Mouse (Mus musculus) intestine, embryonic 16.5 days (tissue): ENCODE data around the gene D130043K22Rik. TPM values are rescaled to one million over a fixed set of nuclear protein-coding genes. Genes with fewer than 3 reads are reported as not detected.

Experiments
- ATAC-seq: fragments of 200-750 bp; cut with Nextera tagmentation; 2 replicates; pipeline ENCODE4 v1.8.0; 2017; ENCODE audit warnings: moderate TSS enrichment, moderate library complexity
- H3K27ac ChIP-seq: fragments of 300-500 bp; sonication (generic); 2 replicates; pipeline ENCODE4 v1.5.1; 2014; ENCODE audit warnings: mild to moderate bottlenecking, low read length
- H3K27me3 ChIP-seq: fragments of 300-500 bp; sonication (generic); replicated peaks from 2 replicates; pipeline ENCODE4 v1.6.1; 2014; ENCODE audit warnings: low read length, control low read depth, mixed read lengths; ENCODE audit not compliant: control insufficient read depth, insufficient read depth
- H3K36me3 ChIP-seq: fragments of 300-500 bp; sonication (generic); 2 replicates; pipeline ENCODE4 v1.6.1; 2014; ENCODE audit warnings: low read length, control low read depth; ENCODE audit not compliant: control insufficient read depth, insufficient read depth
- H3K4me1 ChIP-seq: fragments of 300-500 bp; sonication (generic); 2 replicates; pipeline ENCODE4 v1.6.1; 2014; ENCODE audit warnings: low read length, control low read depth, mixed read lengths; ENCODE audit not compliant: control insufficient read depth, insufficient read depth
- H3K4me2 ChIP-seq: fragments of 300-500 bp; sonication (generic); 2 replicates; pipeline ENCODE4 v1.6.1; 2014; ENCODE audit warnings: low read depth, low read length, control low read depth
- H3K4me3 ChIP-seq: fragments of 300-500 bp; sonication (generic); 2 replicates; pipeline ENCODE4 v1.5.1; 2014; ENCODE audit warnings: mild to moderate bottlenecking, low read length
- H3K9ac ChIP-seq: fragments of 300-500 bp; sonication (generic); 2 replicates; pipeline ENCODE4 v1.6.1; 2014; ENCODE audit warnings: low read depth, low read length
- H3K9me3 ChIP-seq: fragments of 300-500 bp; sonication (generic); 2 replicates; pipeline ENCODE4 v1.6.1; 2016; ENCODE audit warnings: low read length, control low read depth; ENCODE audit not compliant: control insufficient read depth
- WGBS: fragments of 180-500 bp; shearing (Covaris S2); extraction: QIAGEN DNeasy Blood & Tissue Kit; methylation state at CpG from one replicate; pipeline ENCODE4 v1.1.7; 2014; 5-methylcytosine and 5-hydroxymethylcytosine counted together
- polyA plus RNA-seq: library from polyadenylated mRNA; unstranded; fragments of >200 nt; fragmentation: Nextera tagmentation; extraction: Ambion mirVana; gene quantifications from 2 replicates; pipeline ENCODE4 v1.2.1, GENCODE M21; 2015

Gene D130043K22Rik
- polyA plus RNA-seq, 1 experiment from 2014 or later = 2.1 TPM

- Histone ChIP-seq H3K4me3 (no peak overlapping the region), H3K27ac (peak overlapping the region; percentile 2; the same call in 1 of the 2 replicates), H3K9me3 (no peaks in the 10 kb centered on the region), H3K9ac (no peak overlapping the region), H3K4me1 (peaks cover 7% of the 10 kb centered on the region; the same call in 1 of the 2 replicates), H3K36me3 (no peaks in the 10 kb centered on the region), H3K4me2 (no peak overlapping the region), H3K27me3 (no peaks in the 10 kb centered on the region)
- ATAC-seq = peak; percentile 24
- WGBS = 63% methylated on average over 3 of the region's 3 CpGs
Measured at GRCm38 (mm10) chr13:24852570-24852969, 7.6 kb downstream of the D130043K22Rik start.

- H3K27me3 ChIP-seq = no peaks in the 10 kb centered on the region
- no peaks in the 10 kb centered on the region for H3K36me3 ChIP-seq
- no peaks in the 10 kb centered on the region for H3K9me3 ChIP-seq
- H3K4me2 ChIP-seq = no peak overlapping the region
- peaks cover 24% of the 10 kb centered on the region for H3K4me1 ChIP-seq
- no peak overlapping the region for H3K9ac ChIP-seq
- ATAC-seq = peak; percentile 64
- H3K4me3 ChIP-seq = no peak overlapping the region
- no peak overlapping the region for H3K27ac ChIP-seq
Measured at GRCm38 (mm10) chr13:24859115-24859514, 14.2 kb downstream of the D130043K22Rik start.

DNA sequence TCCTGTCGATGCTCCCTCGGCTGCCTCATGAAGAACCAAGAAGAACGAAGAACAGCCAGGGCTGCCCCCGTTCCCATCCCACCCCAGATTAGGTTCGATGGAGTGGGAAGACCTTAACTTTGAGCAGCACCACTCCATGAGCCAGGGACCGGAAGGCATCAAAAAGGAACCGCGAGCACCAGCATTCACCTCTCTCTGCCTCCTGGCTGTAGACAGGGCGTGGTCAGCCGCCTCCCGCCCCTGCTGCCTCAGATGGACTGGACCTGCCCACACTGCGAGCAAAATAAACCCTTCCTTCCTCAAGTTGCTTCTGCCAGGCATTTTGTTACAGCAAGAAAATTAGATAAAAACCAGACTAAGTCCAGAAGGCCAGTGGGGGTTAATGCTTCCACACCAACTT, 16.1 kb downstream of the D130043K22Rik start:
- H3K27ac ChIP-seq = peak overlapping the region; percentile 73
- no peaks in the 10 kb centered on the region for H3K36me3 ChIP-seq
- H3K4me3 ChIP-seq = no peak overlapping the region
- H3K27me3 ChIP-seq = no peaks in the 10 kb centered on the region
- H3K9ac ChIP-seq = no peak overlapping the region
- peak; percentile 55 for ATAC-seq
- H3K9me3 ChIP-seq = no peaks in the 10 kb centered on the region
- H3K4me2 ChIP-seq = no peak overlapping the region
- 65% methylated on average over 12 of the region's 12 CpGs for WGBS
- H3K4me1 ChIP-seq = peaks cover 24% of the 10 kb centered on the region

DNA sequence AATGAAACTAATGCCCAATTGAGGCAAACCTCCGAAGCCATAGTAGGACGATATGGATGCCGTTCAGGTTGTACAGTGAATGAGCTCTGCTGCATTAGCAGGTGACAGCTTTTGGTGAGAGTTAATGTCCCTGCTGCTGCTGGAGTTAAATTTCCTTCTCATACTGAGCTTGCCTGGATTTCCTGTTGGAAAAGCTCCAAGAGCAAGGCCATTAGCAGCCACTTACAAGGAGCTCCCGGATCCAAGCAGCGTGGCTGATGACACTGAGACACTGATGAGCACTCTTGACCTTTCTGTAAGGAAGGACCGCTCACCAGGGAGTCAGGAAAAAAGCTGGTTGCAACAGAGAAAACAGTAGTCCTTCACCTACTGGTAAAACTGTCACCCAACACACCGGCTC, 17.1 kb downstream of the D130043K22Rik start:
- Histone ChIP-seq H3K27ac (no peak overlapping the region), H3K9ac (no peak overlapping the region), H3K27me3 (no peaks in the 10 kb centered on the region), H3K4me1 (peaks cover 25% of the 10 kb centered on the region), H3K36me3 (no peaks in the 10 kb centered on the region), H3K4me2 (no peak overlapping the region), H3K4me3 (no peak overlapping the region), H3K9me3 (no peaks in the 10 kb centered on the region)
- WGBS = 55% methylated on average over 7 of the region's 7 CpGs
- no peak for ATAC-seq

DNA sequence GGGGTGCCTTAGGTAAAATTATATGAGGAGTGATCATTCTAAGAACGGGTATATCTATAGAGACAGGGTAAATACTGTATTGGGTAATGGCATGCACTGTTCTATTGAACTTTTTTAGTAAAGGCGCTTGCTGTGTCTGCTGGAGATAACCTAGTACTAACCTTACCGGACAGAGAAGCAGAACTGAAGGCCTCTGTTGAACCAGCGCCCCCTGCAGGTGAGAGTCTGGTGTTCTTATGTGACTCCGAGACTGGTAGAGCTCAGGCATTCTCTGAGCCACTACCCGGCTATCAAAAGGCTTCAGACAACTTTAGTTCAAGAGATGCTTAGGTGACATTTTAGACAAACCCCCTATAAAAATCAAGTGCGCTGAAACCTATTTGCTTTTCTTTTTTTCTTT, 17.6 kb downstream of the D130043K22Rik start:
- Histone ChIP-seq H3K4me1 (peaks cover 21% of the 10 kb centered on the region), H3K27me3 (no peaks in the 10 kb centered on the region), H3K27ac (no peak overlapping the region), H3K9ac (no peak overlapping the region), H3K9me3 (no peaks in the 10 kb centered on the region), H3K4me2 (no peak overlapping the region), H3K4me3 (no peak overlapping the region), H3K36me3 (no peaks in the 10 kb centered on the region)
- ATAC-seq = no peak
- WGBS = 71% methylated on average over 7 of the region's 7 CpGs

DNA sequence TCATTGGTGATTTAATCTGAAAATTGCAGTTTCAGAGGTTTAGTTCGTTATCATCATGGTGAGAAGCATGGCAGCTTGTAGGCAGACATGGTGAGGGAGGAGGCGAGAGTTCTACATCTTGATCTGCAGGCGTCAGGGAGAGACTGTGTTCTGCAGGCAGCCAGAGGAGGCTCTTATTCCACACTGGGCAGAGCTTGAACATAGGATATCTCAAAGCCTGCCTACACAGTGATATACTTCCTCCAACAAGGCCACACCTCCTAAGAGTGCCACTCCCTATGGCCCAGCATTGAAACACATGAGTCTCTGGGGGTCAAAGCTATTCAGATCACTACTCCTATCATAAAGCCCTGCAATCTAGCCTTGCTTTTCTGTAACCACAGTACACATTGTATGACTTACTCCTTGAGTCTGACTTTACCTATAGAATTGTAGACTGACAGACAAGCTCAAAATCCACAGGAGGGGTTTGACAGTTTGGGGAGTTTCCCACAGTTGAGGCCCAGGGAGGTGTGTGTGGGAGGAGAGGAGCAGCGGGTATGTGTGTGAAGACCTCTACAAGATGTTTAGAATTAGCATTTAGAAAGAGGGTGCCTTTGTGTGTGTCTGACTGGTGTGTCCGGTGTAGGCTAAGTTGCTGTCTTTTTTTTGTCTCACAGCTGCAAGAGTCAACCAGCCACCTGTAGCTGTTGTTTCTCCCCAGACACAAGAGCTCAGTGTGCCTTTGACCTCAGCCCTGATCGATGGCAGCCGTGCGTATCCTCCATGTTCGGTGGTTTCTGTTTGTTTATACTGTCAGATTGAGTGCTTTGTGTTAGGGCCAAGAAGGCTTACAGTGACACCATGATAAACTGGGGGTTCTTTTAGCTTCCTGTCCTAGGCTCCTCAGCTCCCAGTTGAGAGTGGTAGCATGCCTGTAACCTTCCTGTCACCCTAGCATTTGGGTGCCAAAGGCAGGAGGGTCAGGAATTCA, 21.8 kb downstream of the D130043K22Rik start:
- Histone ChIP-seq H3K9ac (no peak overlapping the region), H3K4me2 (no peak overlapping the region), H3K4me3 (no peak overlapping the region), H3K27ac (peak overlapping the region; percentile 74), H3K36me3 (no peaks in the 10 kb centered on the region), H3K9me3 (no peaks in the 10 kb centered on the region), H3K27me3 (no peaks in the 10 kb centered on the region), H3K4me1 (peaks cover 12% of the 10 kb centered on the region; the same call in 1 of the 2 replicates)
- ATAC-seq = peak; percentile 91
- 47% methylated on average over 9 of the region's 9 CpGs for WGBS

DNA sequence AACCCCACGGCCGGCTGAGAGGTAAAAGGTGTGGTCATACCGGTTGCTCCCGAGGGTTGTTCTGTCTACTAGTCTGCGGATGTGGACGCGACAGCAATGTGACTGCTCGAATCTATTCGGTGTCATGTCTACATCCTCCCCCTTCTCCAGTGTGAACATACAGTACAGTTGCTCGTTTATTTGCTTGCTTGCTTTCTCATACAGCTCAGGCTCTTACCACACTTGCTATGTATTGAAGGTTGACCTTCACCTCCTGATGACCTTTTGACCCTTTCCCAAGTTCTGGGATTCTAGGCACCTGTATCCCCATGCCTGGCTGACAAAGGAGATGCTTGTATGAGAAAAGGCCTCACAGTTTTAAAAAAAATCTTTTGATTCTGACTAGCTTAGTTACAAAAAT, 22.9 kb downstream of the D130043K22Rik start:
- Histone ChIP-seq H3K4me2 (no peak overlapping the region), H3K27me3 (no peaks in the 10 kb centered on the region), H3K27ac (no peak overlapping the region), H3K9ac (no peak overlapping the region), H3K4me3 (no peak overlapping the region), H3K36me3 (no peaks in the 10 kb centered on the region), H3K9me3 (no peaks in the 10 kb centered on the region), H3K4me1 (peaks cover 4% of the 10 kb centered on the region; the same call in 1 of the 2 replicates)
- ATAC-seq = no peak
- 87% methylated on average over 10 of the region's 10 CpGs for WGBS

DNA sequence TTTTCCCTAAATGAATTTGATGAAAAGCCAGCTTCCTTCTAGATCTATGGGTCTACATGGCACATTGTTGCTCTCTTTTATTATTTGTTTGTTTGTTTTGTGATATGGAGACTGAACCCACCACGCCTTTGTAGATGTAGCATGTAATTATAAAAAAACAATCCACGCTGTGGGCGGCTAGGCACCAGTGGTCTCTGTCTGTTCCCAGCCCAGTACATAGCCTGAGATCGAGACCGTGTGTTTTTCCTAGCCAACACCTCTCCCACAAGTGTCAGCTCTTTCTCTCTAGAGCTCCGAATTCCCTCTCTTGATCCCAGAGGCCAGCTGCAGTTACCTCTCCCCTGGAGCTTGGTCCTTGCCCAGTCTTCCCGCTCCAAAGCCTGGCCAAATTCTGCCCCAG, 23.3 kb downstream of the D130043K22Rik start:
- H3K9me3 ChIP-seq = no peaks in the 10 kb centered on the region
- no peaks in the 10 kb centered on the region for H3K27me3 ChIP-seq
- H3K4me1 ChIP-seq = peaks cover 4% of the 10 kb centered on the region; the same call in 1 of the 2 replicates
- no peak overlapping the region for H3K27ac ChIP-seq
- H3K9ac ChIP-seq = no peak overlapping the region
- ATAC-seq = no peak
- no peak overlapping the region for H3K4me2 ChIP-seq
- 89% methylated on average over 7 of the region's 7 CpGs for WGBS
- H3K4me3 ChIP-seq = no peak overlapping the region
- H3K36me3 ChIP-seq = no peaks in the 10 kb centered on the region

- Histone ChIP-seq H3K36me3 (no peaks in the 10 kb centered on the region), H3K27ac (peak overlapping the region; percentile 91), H3K9ac (no peak overlapping the region), H3K27me3 (no peaks in the 10 kb centered on the region), H3K9me3 (no peaks in the 10 kb centered on the region), H3K4me1 (0 out of 2 replicates have a peak, but pooled peaks cover 4% of the 10 kb centered on the region), H3K4me3 (no peak overlapping the region), H3K4me2 (peak overlapping the region; percentile 21; the same call in 1 of the 2 replicates)
- 65% methylated on average over 15 of the region's 15 CpGs for WGBS
- ATAC-seq = peak; percentile 88
Measured at GRCm38 (mm10) chr13:24879359-24880040, 34.6 kb downstream of the D130043K22Rik start.
